Mouse (Mus musculus) kidney, postnatal 0 days (tissue): Measurements from ENCODE around the gene Rora. TPM values are rescaled to one million over a fixed set of nuclear protein-coding genes. Genes with fewer than 3 reads are reported as not detected.

Experiments used
- ATAC-seq: fragments of 200-750 bp; cut with Nextera tagmentation; replicated peaks from 2 replicates; pipeline ENCODE4 v1.8.0; 2017; ENCODE audit warnings: low read depth, moderate number of reproducible peaks, moderate TSS enrichment, moderate library complexity; ENCODE audit not compliant: low FRiP score
- DNase-seq: peaks from one replicate; pipeline ENCODE4 v3.0.0-alpha.2; 2016; ENCODE audit warnings: low spot score
- H3K27ac ChIP-seq: fragments of 300-500 bp; sonication (generic); 2 replicates; pipeline ENCODE4 v1.5.1; 2014; ENCODE audit warnings: mild to moderate bottlenecking
- H3K27me3 ChIP-seq: fragments of 300-500 bp; sonication (generic); 2 replicates; pipeline ENCODE4 v1.6.1; 2014; ENCODE audit warnings: low read length, mixed read lengths; ENCODE audit not compliant: insufficient read depth
- H3K36me3 ChIP-seq: fragments of 300-500 bp; sonication (generic); 2 replicates; pipeline ENCODE4 v1.6.1; 2014; ENCODE audit warnings: low read length, mixed read lengths; ENCODE audit not compliant: insufficient read depth
- H3K4me1 ChIP-seq: fragments of 300-500 bp; sonication (generic); replicated peaks from 2 replicates; pipeline ENCODE4 v1.6.1; 2014; ENCODE audit warnings: antibody characterized with exemption, low read length, mixed read lengths; ENCODE audit not compliant: insufficient read depth
- H3K4me2 ChIP-seq: fragments of 300-500 bp; sonication (generic); 2 replicates; pipeline ENCODE4 v1.6.1; 2014; ENCODE audit warnings: mild to moderate bottlenecking, low read length, moderate library complexity, mixed read lengths
- H3K4me3 ChIP-seq: fragments of 300-500 bp; sonication (generic); replicated peaks from 2 replicates; pipeline ENCODE4 v1.5.1; 2014; ENCODE audit warnings: low read depth, low read length
- H3K9ac ChIP-seq: fragments of 300-500 bp; sonication (generic); 2 replicates; pipeline ENCODE4 v1.6.1; 2014; ENCODE audit warnings: low read depth, low read length
- H3K9me3 ChIP-seq: fragments of 300-500 bp; sonication (generic); replicated peaks from 2 replicates; pipeline ENCODE4 v1.6.1; 2016; ENCODE audit warnings: low read length, inconsistent platforms, mixed read lengths
- CTCF ChIP-seq: IDR thresholded peaks from 2 replicates; pipeline ENCODE4 v1.5.1; 2016; ENCODE audit warnings: antibody characterized with exemption, low read depth, mild to moderate bottlenecking, moderate library complexity
- WGBS: fragments of 180-500 bp; shearing (Covaris S2); extraction: QIAGEN DNeasy Blood & Tissue Kit; methylation state at CpG from one replicate; pipeline ENCODE4 v1.1.7; 2014; 5-methylcytosine and 5-hydroxymethylcytosine counted together
- polyA plus RNA-seq: library from polyadenylated mRNA; unstranded; fragments of >200 nt; fragmentation: Nextera tagmentation; extraction: Ambion mirVana; gene quantifications from 2 replicates; pipeline ENCODE4 v1.2.1, GENCODE M21; 2015

Rora gene
- 9.8 and 11.2 TPM in 2 replicates for polyA plus RNA-seq

- Histone ChIP-seq H3K4me1 (0 out of 2 replicates have a peak, but pooled peaks cover 3% of the 10 kb centered on the region), H3K4me2 (peak within 1 kb of the TSS; percentile 95), H3K9me3 (no peaks in the 10 kb centered on the region), H3K27me3 (no peaks in the 10 kb centered on the region), H3K36me3 (no peaks in the 10 kb centered on the region), H3K9ac (peak within 1 kb of the TSS; percentile 59), H3K4me3 (peak within 1 kb of the TSS; percentile 66), H3K27ac (peak within 1 kb of the TSS; percentile 76)
- TF ChIP-seq CTCF = peak; percentile 52
- DNase-seq (peak; percentile 93), ATAC-seq (peak; percentile 61)
- WGBS = under 1% methylated on average over 72 of the region's 72 CpGs
Measured at GRCm38 (mm10) chr9:68653211-68654038, at the start of gene Rora. TSS of gene Rora (plus strand) at chr9:68653786.

DNA sequence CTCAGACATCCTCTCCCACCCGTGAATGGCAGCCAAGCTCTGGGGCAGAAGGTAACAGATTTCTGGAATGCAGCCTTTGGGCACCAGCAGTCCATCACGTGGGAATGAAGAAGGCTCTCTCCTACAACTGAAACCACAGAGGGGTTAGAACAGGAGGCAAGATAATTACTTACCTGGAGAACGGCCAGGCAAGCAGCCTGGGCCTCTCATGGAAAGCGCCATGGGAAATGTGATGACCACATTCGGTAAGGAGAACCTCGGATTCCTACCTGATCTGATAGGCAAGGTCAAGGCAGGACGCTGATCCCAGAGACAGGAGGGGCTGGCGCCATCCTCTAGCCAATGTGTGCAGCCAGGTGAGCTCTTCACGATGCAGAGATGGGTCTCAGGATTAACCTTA lies 39.6 kb upstream of the Rora start:
- DNase-seq (no peak), ATAC-seq (no peak)
- H3K4me3 ChIP-seq = no peak overlapping the region
- no peak overlapping the region for H3K4me2 ChIP-seq
- H3K9ac ChIP-seq = no peak overlapping the region
- H3K4me1 ChIP-seq = no peaks in the 10 kb centered on the region
- 79% methylated on average over 9 of the region's 9 CpGs for WGBS
- TF ChIP-seq CTCF = no peak
- H3K9me3 ChIP-seq = no peaks in the 10 kb centered on the region
- H3K27ac ChIP-seq = no peak overlapping the region
- H3K27me3 ChIP-seq = no peaks in the 10 kb centered on the region
- H3K36me3 ChIP-seq = no peaks in the 10 kb centered on the region

GRCm38 (mm10) chr9:68617116-68617515 lies 36.5 kb upstream of the Rora start:
- no peaks in the 10 kb centered on the region for H3K27me3 ChIP-seq
- WGBS = 32% methylated on average over 4 of the region's 4 CpGs
- no peaks in the 10 kb centered on the region for H3K4me1 ChIP-seq
- DNase-seq = no peak
- H3K9ac ChIP-seq = no peak overlapping the region
- no peak overlapping the region for H3K4me2 ChIP-seq
- H3K9me3 ChIP-seq = no peaks in the 10 kb centered on the region
- ATAC-seq = no peak
- H3K27ac ChIP-seq = no peak overlapping the region
- TF ChIP-seq CTCF = no peak
- H3K4me3 ChIP-seq = no peak overlapping the region
- H3K36me3 ChIP-seq = no peaks in the 10 kb centered on the region

- Histone ChIP-seq H3K27ac (no peak overlapping the region), H3K36me3 (no peaks in the 10 kb centered on the region), H3K27me3 (no peaks in the 10 kb centered on the region), H3K4me1 (no peaks in the 10 kb centered on the region), H3K9ac (no peak overlapping the region), H3K4me3 (no peak overlapping the region), H3K4me2 (no peak overlapping the region), H3K9me3 (no peaks in the 10 kb centered on the region)
- WGBS = 60% methylated on average over 2 of the region's 2 CpGs
- no peak for ATAC-seq
- no peak for DNase-seq
- no peak for TF ChIP-seq CTCF
Measured at GRCm38 (mm10) chr9:68620036-68620435, 33.5 kb upstream of the Rora start.

- Histone ChIP-seq H3K4me1 (no peaks in the 10 kb centered on the region), H3K4me2 (no peak overlapping the region), H3K4me3 (no peak overlapping the region), H3K36me3 (no peaks in the 10 kb centered on the region), H3K9me3 (no peaks in the 10 kb centered on the region), H3K27me3 (no peaks in the 10 kb centered on the region), H3K9ac (no peak overlapping the region), H3K27ac (no peak overlapping the region)
- TF ChIP-seq CTCF = no peak
- no peak for ATAC-seq
- WGBS = 63% methylated on average over 6 of the region's 6 CpGs
- no peak for DNase-seq
Measured at GRCm38 (mm10) chr9:68620441-68620840, 33.1 kb upstream of the Rora start.

DNA sequence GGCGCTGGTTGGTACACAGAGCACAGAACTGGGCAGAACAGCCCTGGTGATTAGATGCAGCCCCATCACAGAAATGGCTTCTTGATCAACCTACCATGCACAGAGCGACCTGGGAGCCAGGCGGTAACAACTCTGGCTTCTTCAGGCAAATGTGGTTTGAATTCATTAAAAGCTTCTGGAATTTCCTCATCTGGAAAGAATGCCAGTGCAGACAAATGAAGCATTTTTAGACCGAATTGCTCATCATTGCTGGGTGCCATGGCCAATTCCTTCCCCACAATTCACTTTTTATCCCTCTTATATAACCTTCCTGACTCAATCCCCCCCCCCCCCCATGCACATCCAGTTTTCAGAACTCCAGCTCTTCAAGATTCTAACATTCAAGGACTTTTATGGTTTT lies 28.6 kb upstream of the Rora start:
- TF ChIP-seq CTCF = no peak
- WGBS = 73% methylated on average over 4 of the region's 4 CpGs
- Histone ChIP-seq H3K4me3 (no peak overlapping the region), H3K27ac (no peak overlapping the region), H3K4me1 (no peaks in the 10 kb centered on the region), H3K27me3 (no peaks in the 10 kb centered on the region), H3K36me3 (no peaks in the 10 kb centered on the region), H3K9ac (no peak overlapping the region), H3K9me3 (no peaks in the 10 kb centered on the region), H3K4me2 (no peak overlapping the region)
- no peak for DNase-seq
- no peak for ATAC-seq
